Mouse (Mus musculus) ovary, postnatal 10 days (tissue): ENCODE data around the gene Stam2.
A peak's percentile ranks its signal among the peaks of the same experiment; 100 is the strongest.

Experiments used
- DNase-seq: peaks from one replicate; pipeline ENCODE4 v3.0.0; 2022; ENCODE audit warnings: low spot score

Stam2 gene

GRCm38 (mm10) chr2:52720231-52721025, 21.7 kb downstream of the Stam2 start:
- DNase-seq: no peak

- DNase-seq: no peak
Observed at GRCm38 (mm10) chr2:52717076-52717475, 25.0 kb downstream of the Stam2 start.

- no peak for DNase-seq
Observed at GRCm38 (mm10) chr2:52715538-52715937, 26.5 kb downstream of the Stam2 start.

- no peak for DNase-seq
Observed at GRCm38 (mm10) chr2:52714111-52714510, 28.0 kb downstream of the Stam2 start.

GRCm38 (mm10) chr2:52710804-52711203, 31.3 kb downstream of the Stam2 start:
- no peak for DNase-seq

- DNase-seq: no peak
Observed at GRCm38 (mm10) chr2:52709417-52709816, 32.7 kb downstream of the Stam2 start.

GRCm38 (mm10) chr2:52701368-52702036, 40.6 kb downstream of the Stam2 start:
- DNase-seq: no peak

GRCm38 (mm10) chr2:52700352-52700751, 41.7 kb downstream of the Stam2 start:
- no peak for DNase-seq

GRCm38 (mm10) chr2:52694604-52695003, 47.5 kb downstream of the Stam2 start:
- no peak for DNase-seq

GRCm38 (mm10) chr2:52691745-52692144, 50.3 kb downstream of the Stam2 start:
- DNase-seq: no peak

- DNase-seq: no peak
Observed at GRCm38 (mm10) chr2:52686601-52687000, 55.5 kb downstream of the Stam2 start.

- no peak for DNase-seq
Observed at GRCm38 (mm10) chr2:52677589-52677988, 64.5 kb downstream of the Stam2 start.

GRCm38 (mm10) chr2:52676913-52677303, 65.2 kb downstream of the Stam2 start:
- no peak for DNase-seq

- DNase-seq: peak; percentile 24
Observed at GRCm38 (mm10) chr2:52676023-52676912, 65.8 kb downstream of the Stam2 start, which contains the start of gene Cacnb4. Gene Cacnb4 (minus strand): TSS chr2:52676831.

GRCm38 (mm10) chr2:52675278-52675987, 66.6 kb downstream of the Stam2 start:
- DNase-seq: peak; percentile 3

GRCm38 (mm10) chr2:52674886-52675277, 67.2 kb downstream of the Stam2 start:
- peak; percentile 3 for DNase-seq

- no peak for DNase-seq
Observed at GRCm38 (mm10) chr2:52673172-52673571, 68.9 kb downstream of the Stam2 start.

GRCm38 (mm10) chr2:52670733-52671132, 71.3 kb downstream of the Stam2 start:
- no peak for DNase-seq

GRCm38 (mm10) chr2:52668480-52668879, 73.6 kb downstream of the Stam2 start:
- DNase-seq: no peak

GRCm38 (mm10) chr2:52656722-52657121, 85.4 kb downstream of the Stam2 start:
- DNase-seq: no peak

- DNase-seq: no peak
Observed at GRCm38 (mm10) chr2:52654541-52654940, 87.5 kb downstream of the Stam2 start.

GRCm38 (mm10) chr2:52651547-52651946, 90.5 kb downstream of the Stam2 start:
- no peak for DNase-seq
